In the genomic region with DNA sequence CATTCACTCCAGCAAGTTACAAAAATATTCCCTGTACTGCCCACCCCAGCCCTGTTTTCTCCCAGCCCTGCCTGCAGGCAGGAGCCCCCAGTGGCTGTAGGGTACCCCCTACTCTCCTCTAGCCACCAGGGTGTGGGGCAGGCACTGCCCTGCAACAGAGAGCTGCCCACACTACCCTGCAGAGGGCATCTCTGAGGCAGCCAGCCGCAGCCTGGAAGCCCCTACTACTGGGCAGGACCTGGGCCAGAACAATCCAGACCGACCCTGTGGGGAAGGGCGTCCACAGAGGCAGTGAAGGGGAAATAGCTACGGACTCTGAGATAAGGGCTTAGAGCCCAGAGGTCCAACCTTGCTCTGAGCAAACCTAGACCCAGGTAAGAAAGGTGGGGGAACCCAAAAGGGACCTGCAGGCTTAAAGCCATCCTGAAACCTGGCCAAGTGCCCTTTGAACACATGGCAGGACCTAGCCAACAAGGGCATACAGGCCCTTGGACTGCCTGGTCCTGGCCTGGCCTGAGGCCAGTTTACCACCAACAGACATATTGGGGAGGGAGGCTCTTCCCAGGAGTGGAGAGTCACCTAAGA, we compare ENCODE assay signal across 23 mouse cellular contexts. TPM values are rescaled to one million over a fixed set of nuclear protein-coding genes. Genes with fewer than 3 reads are reported as not detected.
DNase-seq lines count a peak whose midpoint lies in the region; ATAC-seq and TF ChIP-seq lines count a peak whose summit lies in the region.
"Had no signal": no experiment of that assay in that cellular context is flagged by ENCODE, and none has a peak within 500 bp of the region (broad histone marks: within the 10 kb centered on the region; RNA-seq: fewer than 3 reads in every experiment).

No protein-coding gene starts in this region.

- H3K4me1 ChIP-seq in intestine, postnatal 0 days (replicated peaks; ENCODE audit: control insufficient read depth, insufficient read depth, low read length) = no peaks in the 10 kb centered on the region
- H3K4me1 ChIP-seq in intestine, embryonic 16.5 days (ENCODE audit: control insufficient read depth, insufficient read depth, low read length) = 0 out of 2 replicates have a peak, but pooled peaks cover 2% of the 10 kb centered on the region
- peaks cover 4% of the 10 kb centered on the region; the same call in 1 of the 2 replicates for H3K4me1 ChIP-seq in liver, postnatal 0 days (ENCODE audit: insufficient read depth)
- H3K4me1 ChIP-seq in liver, embryonic 12.5 days = no peaks in the 10 kb centered on the region
- no peaks in the 10 kb centered on the region for H3K4me1 ChIP-seq in stomach, postnatal 0 days (replicated peaks; ENCODE audit: control insufficient read depth, insufficient read depth)

- H3K4me2 ChIP-seq in intestine, postnatal 0 days (replicated peaks; ENCODE audit: low read depth) = no peak overlapping the region
- no peak overlapping the region for H3K4me2 ChIP-seq in intestine, embryonic 16.5 days (ENCODE audit: low read depth, low read length)
- H3K4me2 ChIP-seq in liver, postnatal 0 days (ENCODE audit: low read depth, low read length) = no peak overlapping the region
- no peak overlapping the region for H3K4me2 ChIP-seq in liver, embryonic 12.5 days
- no peak overlapping the region for H3K4me2 ChIP-seq in stomach, postnatal 0 days (replicated peaks; ENCODE audit: low read depth)
- H3K4me2 ChIP-seq: embryonic facial prominence, embryonic 13.5 days; forebrain, embryonic 15.5 days; limb, embryonic 15.5 days; midbrain, embryonic 15.5 days; neural tube, embryonic 15.5 days had no signal

- 0 out of 2 replicates have a peak, but pooled peaks have one; percentile 16 for TF ChIP-seq CTCF in intestine, postnatal 0 days (IDR thresholded peaks at IDR 0.05; ENCODE audit: low read depth)
- 0 out of 2 replicates have a peak, but pooled peaks have one; percentile 7 for TF ChIP-seq CTCF in liver, postnatal 0 days (IDR thresholded peaks at IDR 0.05; ENCODE audit: low read depth)
- TF ChIP-seq CTCF in stomach, postnatal 0 days (IDR thresholded peaks at IDR 0.05; ENCODE audit: low read depth) = peak; percentile 25; the same call in 1 of the 2 replicates

- no peak for TF ChIP-seq EP300 in liver, postnatal 0 days (IDR thresholded peaks at IDR 0.05; ENCODE audit: low read depth)
- TF ChIP-seq EP300 in stomach, postnatal 0 days (optimal IDR thresholded peaks at IDR 0.05) = no peak

- H3K27me3 ChIP-seq in intestine, postnatal 0 days (replicated peaks; ENCODE audit: control insufficient read depth, insufficient read depth, low read length) = peaks cover 9% of the 10 kb centered on the region; the same call in 1 of the 2 replicates
- no peaks in the 10 kb centered on the region for H3K27me3 ChIP-seq in intestine, embryonic 16.5 days (replicated peaks; ENCODE audit: control insufficient read depth, insufficient read depth, low read length)
- H3K27me3 ChIP-seq in liver, postnatal 0 days (ENCODE audit: insufficient read depth, low read length) = no peaks in the 10 kb centered on the region
- H3K27me3 ChIP-seq in liver, embryonic 12.5 days (replicated peaks) = peaks cover 33% of the 10 kb centered on the region
- H3K27me3 ChIP-seq in stomach, postnatal 0 days (ENCODE audit: control insufficient read depth, insufficient read depth, low read length) = no peaks in the 10 kb centered on the region
- H3K27me3 ChIP-seq: forebrain, embryonic 15.5 days; midbrain, embryonic 15.5 days; neural tube, embryonic 15.5 days had no signal

- H3K4me3 ChIP-seq in intestine, postnatal 0 days (ENCODE audit: low read depth, low read length) = no peak overlapping the region
- H3K4me3 ChIP-seq in intestine, embryonic 16.5 days (ENCODE audit: low read length) = no peak overlapping the region
- H3K4me3 ChIP-seq in liver, postnatal 0 days (ENCODE audit: low read depth, low read length) = no peak overlapping the region
- H3K4me3 ChIP-seq in liver, embryonic 12.5 days = no peak overlapping the region
- H3K4me3 ChIP-seq in stomach, postnatal 0 days (ENCODE audit: low read depth, low read length) = no peak overlapping the region
- H3K4me3 ChIP-seq: embryonic facial prominence, embryonic 13.5 days; forebrain, embryonic 15.5 days; limb, embryonic 15.5 days; megakaryocyte, embryonic 14.5 days; midbrain, embryonic 15.5 days; neural tube, embryonic 15.5 days had no signal

- peak; percentile 55 for DNase-seq in cerebellum, adult 9-11 months
- DNase-seq in liver, postnatal 0 days = peak; percentile 62
- DNase-seq in stomach, postnatal 0 days (ENCODE audit: low spot score) = no peak
- no peak for DNase-seq in frontal cortex, postnatal 10 days (ENCODE audit: low spot score in 2 of 2)
- DNase-seq: adrenal gland, postnatal 10 days; cerebellum, adult 18-20 months; gastrocnemius, postnatal 25 days; layer of hippocampus, postnatal 36 days; lung, adult 2 months; right cerebral cortex, postnatal 14 days; spleen, adult 18-20 months had no signal

- 54% methylated on average over 4 of the region's 4 CpGs for WGBS in intestine, postnatal 0 days
- 67% methylated on average over 4 of the region's 4 CpGs for WGBS in intestine, embryonic 16.5 days
- WGBS in liver, postnatal 0 days (ENCODE audit: insufficient replicate concordance) = 56% methylated on average over 4 of the region's 4 CpGs
- WGBS in liver, embryonic 12.5 days (ENCODE audit: insufficient replicate concordance) = 43% methylated on average over 4 of the region's 4 CpGs
- WGBS in stomach, postnatal 0 days = 66% methylated on average over 4 of the region's 4 CpGs

- H3K9ac ChIP-seq in intestine, postnatal 0 days (ENCODE audit: low read depth, low read length) = no peak overlapping the region
- H3K9ac ChIP-seq in intestine, embryonic 16.5 days (ENCODE audit: low read depth, low read length) = no peak overlapping the region
- H3K9ac ChIP-seq in liver, postnatal 0 days (replicated peaks) = 0 out of 2 replicates have a peak overlapping the region, but pooled peaks have one; percentile 44
- no peak overlapping the region for H3K9ac ChIP-seq in liver, embryonic 12.5 days
- H3K9ac ChIP-seq in stomach, postnatal 0 days (ENCODE audit: low read length) = no peak overlapping the region
- H3K9ac ChIP-seq: embryonic facial prominence, embryonic 13.5 days; forebrain, embryonic 15.5 days; limb, embryonic 15.5 days; midbrain, embryonic 15.5 days; neural tube, embryonic 15.5 days had no signal

- H3K9me3 ChIP-seq in intestine, postnatal 0 days (ENCODE audit: control insufficient read depth) = no peaks in the 10 kb centered on the region
- H3K9me3 ChIP-seq in intestine, embryonic 16.5 days (ENCODE audit: control insufficient read depth, low read length) = no peaks in the 10 kb centered on the region
- H3K9me3 ChIP-seq in liver, postnatal 0 days (ENCODE audit: low read length) = no peaks in the 10 kb centered on the region
- H3K9me3 ChIP-seq in liver, embryonic 12.5 days (replicated peaks) = no peaks in the 10 kb centered on the region
- H3K9me3 ChIP-seq in stomach, postnatal 0 days (ENCODE audit: control insufficient read depth, low read length) = no peaks in the 10 kb centered on the region
- H3K9me3 ChIP-seq: embryonic facial prominence, embryonic 13.5 days; forebrain, embryonic 15.5 days; G1E; limb, embryonic 15.5 days; megakaryocyte, embryonic 14.5 days; midbrain, embryonic 15.5 days; neural tube, embryonic 15.5 days had no signal

- no peak for ATAC-seq in cerebellum, adult (ENCODE audit: insufficient number of reproducible peaks, low FRiP score, low TSS enrichment)
- ATAC-seq in intestine, postnatal 0 days = no peak
- ATAC-seq in intestine, embryonic 16.5 days = no peak
- peak; percentile 63 for ATAC-seq in liver, postnatal 0 days
- no peak for ATAC-seq in liver, embryonic 12.5 days
- ATAC-seq in stomach, postnatal 0 days (ENCODE audit: low FRiP score, low TSS enrichment) = no peak
- ATAC-seq: activated CD4-positive, CD25-positive, alpha-beta regulatory T cell, adult 4 months; forebrain, embryonic 15.5 days; midbrain, embryonic 15.5 days had no signal

- no peak overlapping the region for H3K27ac ChIP-seq in intestine, postnatal 0 days (ENCODE audit: low read depth, low read length)
- no peak overlapping the region for H3K27ac ChIP-seq in intestine, embryonic 16.5 days (ENCODE audit: low read length)
- no peak overlapping the region for H3K27ac ChIP-seq in liver, postnatal 0 days (ENCODE audit: low read depth)
- H3K27ac ChIP-seq in liver, embryonic 12.5 days = no peak overlapping the region
- H3K27ac ChIP-seq in stomach, postnatal 0 days (replicated peaks) = no peak overlapping the region
- H3K27ac ChIP-seq: embryonic facial prominence, embryonic 13.5 days; forebrain, embryonic 15.5 days; limb, embryonic 15.5 days; midbrain, embryonic 15.5 days; neural tube, embryonic 15.5 days had no signal

- H3K36me3 ChIP-seq in intestine, postnatal 0 days (ENCODE audit: control insufficient read depth, insufficient read depth) = no peaks in the 10 kb centered on the region
- H3K36me3 ChIP-seq in intestine, embryonic 16.5 days (ENCODE audit: control insufficient read depth, insufficient read depth, low read length) = no peaks in the 10 kb centered on the region
- 0 out of 2 replicates have a peak, but pooled peaks cover 5% of the 10 kb centered on the region for H3K36me3 ChIP-seq in liver, postnatal 0 days (replicated peaks; ENCODE audit: insufficient read depth, low read length)
- H3K36me3 ChIP-seq in liver, embryonic 12.5 days = no peaks in the 10 kb centered on the region
- H3K36me3 ChIP-seq in stomach, postnatal 0 days (ENCODE audit: control insufficient read depth, insufficient read depth, low read length) = no peaks in the 10 kb centered on the region; the same call in 1 of the 2 replicates
- H3K36me3 ChIP-seq: G1E had no signal

RNA-seq across cellular contexts. Expression of a gene that starts 39.4 kb away (rescaled TPM):
- polyA plus RNA-seq in intestine, postnatal 0 days (2015; fragmentation: Nextera tagmentation; extraction: Ambion mirVana) = 1.6 and 1.7 TPM in 2 replicates
- polyA plus RNA-seq in intestine, embryonic 16.5 days (2015; fragmentation: Nextera tagmentation; extraction: Ambion mirVana) = 1.7 and 2.3 TPM in 2 replicates
- polyA plus RNA-seq in liver, postnatal 0 days (2015; fragmentation: Nextera tagmentation; extraction: Ambion mirVana) = 0.72 and 0.89 TPM in 2 replicates
- polyA plus RNA-seq in liver, embryonic 12.5 days (2016; fragmentation: Nextera tagmentation; extraction: Ambion mirVana) = 0.37 and 0.49 TPM in 2 replicates
- polyA plus RNA-seq in stomach, postnatal 0 days (2015; fragmentation: Nextera tagmentation; extraction: Ambion mirVana) = 1.6 and 2.1 TPM in 2 replicates
- polyA plus RNA-seq: activated CD4-positive, CD25-positive, alpha-beta regulatory T cell, adult 4 months; G1E had no signal

Comparison
In these comparisons a context has a peak if more than half of its experiments do, and no peak if none do; other contexts are left out.
1. DNase-seq: peak in cerebellum, adult 9-11 months (single experiment) and liver, postnatal 0 days (single experiment); none in stomach, postnatal 0 days (single experiment) and frontal cortex, postnatal 10 days (0 of 2).
2. Peak in every context shown above with its lines, with median percentiles within 50 percentile points of each other: CTCF ChIP-seq.